Mouse (Mus musculus) ES-Bruce4 (cell line): ENCODE data around the gene Tmem238.

Source experiments
- CTCF ChIP-seq: IDR thresholded peaks from one replicate; pipeline ENCODE4 v1.8.1; 2011; ENCODE audit warnings: low read depth, low read length
- EP300 ChIP-seq: IDR thresholded peaks from 2 replicates; pipeline ENCODE4 v1.6.1; 2011; ENCODE audit warnings: low read depth, low read length; ENCODE audit not compliant: insufficient read depth
- POLR2A ChIP-seq: IDR thresholded peaks from one replicate; pipeline ENCODE4 v1.8.1; 2011; ENCODE audit warnings: low read length; ENCODE audit not compliant: insufficient read depth

- no peak for TF ChIP-seq POLR2A
- TF ChIP-seq EP300: no peak
- TF ChIP-seq CTCF: no peak
Measured at GRCm38 (mm10) chr7:4783667-4784268, 5.7 kb downstream of the Tmem238 start.
